Mouse (Mus musculus): ENCODE measurements at regions not wholly inside any gene's neighbourhood (a gene's known extent, or its start where the extent isn't known, plus 50 kb on each side); places are given as distances from the start of the nearest gene placed in this dataset.
"Not testable (repeated sequence)": the region's sequence is repeated elsewhere in the genome, so short reads cannot be mapped to it uniquely, and the experiment has no call there.

DNA sequence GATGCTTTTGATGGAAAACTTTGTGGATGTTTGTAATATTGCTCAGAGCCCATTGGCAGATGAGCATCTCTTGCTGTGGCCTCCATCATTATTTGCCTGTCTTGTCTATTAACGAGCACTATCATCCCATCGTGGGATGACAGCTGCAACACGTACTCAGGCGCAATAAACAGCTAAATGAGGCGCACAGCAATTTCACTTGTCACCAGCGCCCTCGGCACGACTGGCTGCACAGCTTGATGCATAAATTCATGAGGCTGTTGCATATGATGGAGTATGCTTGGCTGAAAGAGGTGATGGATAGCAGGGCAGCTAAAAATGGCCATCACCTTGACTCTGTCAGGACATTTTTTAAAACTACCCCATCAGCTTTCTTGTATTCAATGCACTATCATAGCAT is 853.1 kb upstream of the Pou3f2 start:
- Histone ChIP-seq H3K4me3 (ENCODE audit: low read depth, low read length) (no peak overlapping the region), H3K4me2 (ENCODE audit: low read depth) (no peak overlapping the region), H3K27me3 (ENCODE audit: insufficient read depth, low read length) (no peaks in the 10 kb centered on the region), H3K36me3 (ENCODE audit: insufficient read depth) (no peaks in the 10 kb centered on the region), H3K27ac (ENCODE audit: low read depth, low read length) (no peak overlapping the region), H3K9me3 (ENCODE audit: low read length) (no peaks in the 10 kb centered on the region), H3K9ac (no peak overlapping the region), H3K4me1 (ENCODE audit: insufficient read depth) (no peaks in the 10 kb centered on the region)
- WGBS = 13% methylated on average over 8 of the region's 8 CpGs
- DNase-seq (peak; percentile 13), ATAC-seq (peak; percentile 51; the same call in 1 of the 2 replicates)
- no peak for TF ChIP-seq CTCF (IDR thresholded peaks at IDR 0.05; ENCODE audit: low read depth)

DNA sequence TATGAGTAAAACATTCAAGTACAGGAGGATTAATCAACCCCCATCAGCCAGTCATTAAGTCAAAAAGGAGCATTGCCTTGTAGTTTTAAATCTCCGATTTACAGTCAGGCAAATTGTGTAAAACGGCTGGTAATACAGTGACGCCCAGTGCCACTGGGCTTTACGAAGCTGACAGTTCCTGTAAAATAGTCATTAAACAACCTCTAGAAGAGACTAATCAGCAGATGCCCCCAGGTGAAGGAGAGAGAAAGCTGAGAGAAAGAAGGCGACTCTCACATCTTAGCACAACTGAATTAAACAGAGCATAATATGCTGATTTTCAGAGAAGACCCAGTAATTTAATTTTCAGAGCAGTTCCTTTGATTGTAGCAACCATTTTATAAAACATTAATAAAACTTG is 850.3 kb upstream of the Pou3f2 start:
- H3K9me3 ChIP-seq (ENCODE audit: low read length) = no peaks in the 10 kb centered on the region
- H3K36me3 ChIP-seq (ENCODE audit: insufficient read depth) = no peaks in the 10 kb centered on the region
- no peak overlapping the region for H3K4me2 ChIP-seq (ENCODE audit: low read depth)
- no peak for TF ChIP-seq CTCF (IDR thresholded peaks at IDR 0.05; ENCODE audit: low read depth)
- no peak overlapping the region for H3K4me3 ChIP-seq (ENCODE audit: low read depth, low read length)
- no peak overlapping the region for H3K27ac ChIP-seq (ENCODE audit: low read depth, low read length)
- DNase-seq (no peak), ATAC-seq (no peak)
- no peaks in the 10 kb centered on the region for H3K27me3 ChIP-seq (ENCODE audit: insufficient read depth, low read length)
- H3K4me1 ChIP-seq (ENCODE audit: insufficient read depth) = no peaks in the 10 kb centered on the region
- no peak overlapping the region for H3K9ac ChIP-seq
- WGBS = 61% methylated on average over 5 of the region's 5 CpGs

DNA sequence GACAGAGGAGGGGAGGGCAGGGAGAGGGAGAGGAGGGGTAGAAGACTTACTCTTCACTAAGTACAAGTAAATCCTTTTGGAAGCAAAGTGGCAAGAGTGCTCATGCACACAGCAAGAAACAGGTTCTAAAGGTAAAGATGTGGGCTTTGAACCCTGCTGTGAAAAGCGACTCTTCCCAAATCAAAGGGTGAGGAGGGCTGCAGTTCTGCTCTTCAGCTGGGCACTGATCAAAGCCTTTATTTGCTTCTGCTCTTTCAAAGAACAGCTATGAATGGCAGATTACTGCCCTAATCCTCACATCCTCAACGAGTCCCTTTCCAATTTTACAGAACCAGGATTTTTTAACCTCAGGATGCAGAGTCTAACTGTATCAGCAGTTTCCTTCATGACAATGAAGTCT is 812.5 kb upstream of the Pou3f2 start:
- Histone ChIP-seq H3K4me1 (ENCODE audit: insufficient read depth) (no peaks in the 10 kb centered on the region), H3K9me3 (ENCODE audit: low read length) (no peaks in the 10 kb centered on the region), H3K9ac (no peak overlapping the region), H3K4me3 (ENCODE audit: low read depth, low read length) (no peak overlapping the region), H3K36me3 (ENCODE audit: insufficient read depth) (no peaks in the 10 kb centered on the region), H3K27me3 (ENCODE audit: insufficient read depth, low read length) (no peaks in the 10 kb centered on the region), H3K27ac (ENCODE audit: low read depth, low read length) (no peak overlapping the region), H3K4me2 (ENCODE audit: low read depth) (no peak overlapping the region)
- no peak for ATAC-seq
- TF ChIP-seq CTCF (IDR thresholded peaks at IDR 0.05; ENCODE audit: low read depth) = no peak
- no peak for DNase-seq
- 8% methylated on average over 2 of the region's 2 CpGs for WGBS

DNA sequence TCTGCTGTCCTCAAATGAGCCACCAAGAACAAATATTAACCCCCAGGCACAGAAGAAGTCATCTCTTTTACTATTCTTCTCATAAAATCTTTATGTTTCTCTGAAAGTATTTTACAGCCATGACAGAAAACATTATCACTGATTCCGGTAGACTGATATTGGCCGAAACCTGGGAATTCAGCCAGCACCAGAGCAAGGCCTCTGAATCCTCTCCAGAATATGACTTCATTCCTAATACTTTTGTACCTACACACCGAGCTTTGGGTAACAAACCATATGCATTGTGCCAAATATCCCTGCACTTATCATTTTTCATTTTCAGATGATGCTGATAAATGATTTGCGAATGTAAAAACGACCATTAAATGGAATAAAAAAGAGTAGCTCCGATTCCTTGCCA is 791.9 kb upstream of the Pou3f2 start:
- Histone ChIP-seq H3K36me3 (ENCODE audit: insufficient read depth) (no peaks in the 10 kb centered on the region), H3K4me2 (ENCODE audit: low read depth) (no peak overlapping the region), H3K9me3 (ENCODE audit: low read length) (no peaks in the 10 kb centered on the region), H3K4me1 (ENCODE audit: insufficient read depth) (0 out of 2 replicates have a peak, but pooled peaks cover 3% of the 10 kb centered on the region), H3K4me3 (ENCODE audit: low read depth, low read length) (no peak overlapping the region), H3K9ac (no peak overlapping the region), H3K27me3 (ENCODE audit: insufficient read depth, low read length) (no peaks in the 10 kb centered on the region), H3K27ac (ENCODE audit: low read depth, low read length) (no peak overlapping the region)
- 37% methylated on average over 6 of the region's 6 CpGs for WGBS
- no peak for TF ChIP-seq CTCF (IDR thresholded peaks at IDR 0.05; ENCODE audit: low read depth)
- ATAC-seq (no peak), DNase-seq (no peak)

DNA sequence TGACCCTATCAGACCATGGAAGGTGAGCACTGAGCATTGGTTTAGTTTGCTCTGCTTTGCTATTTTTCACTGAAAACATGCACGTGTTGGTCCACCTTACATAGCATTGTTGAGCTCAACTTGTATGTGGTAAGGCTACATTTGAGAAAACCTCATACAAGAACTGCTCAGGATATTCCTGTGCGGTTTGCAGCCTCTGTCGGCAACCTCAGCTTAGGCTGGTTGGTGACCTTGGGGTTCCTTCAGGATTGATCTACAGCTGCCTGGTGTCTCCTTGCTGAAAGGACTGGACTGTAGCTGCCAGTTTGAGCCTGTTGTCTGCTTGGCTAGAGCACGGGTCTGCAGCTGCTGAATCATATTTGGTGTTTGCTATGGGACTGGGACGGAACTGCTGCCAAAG is 787.0 kb upstream of the Pou3f2 start:
- Histone ChIP-seq H3K4me2 (ENCODE audit: low read depth) (no peak overlapping the region), H3K27me3 (ENCODE audit: insufficient read depth, low read length) (no peaks in the 10 kb centered on the region), H3K27ac (ENCODE audit: low read depth, low read length) (no peak overlapping the region), H3K36me3 (ENCODE audit: insufficient read depth) (no peaks in the 10 kb centered on the region), H3K4me1 (ENCODE audit: insufficient read depth) (no peaks in the 10 kb centered on the region), H3K9me3 (ENCODE audit: low read length) (no peaks in the 10 kb centered on the region), H3K9ac (no peak overlapping the region), H3K4me3 (ENCODE audit: low read depth, low read length) (no peak overlapping the region)
- TF ChIP-seq CTCF (IDR thresholded peaks at IDR 0.05; ENCODE audit: low read depth) = no peak
- no peak for ATAC-seq
- 82% methylated on average over 5 of the region's 5 CpGs for WGBS
- DNase-seq = no peak

DNA sequence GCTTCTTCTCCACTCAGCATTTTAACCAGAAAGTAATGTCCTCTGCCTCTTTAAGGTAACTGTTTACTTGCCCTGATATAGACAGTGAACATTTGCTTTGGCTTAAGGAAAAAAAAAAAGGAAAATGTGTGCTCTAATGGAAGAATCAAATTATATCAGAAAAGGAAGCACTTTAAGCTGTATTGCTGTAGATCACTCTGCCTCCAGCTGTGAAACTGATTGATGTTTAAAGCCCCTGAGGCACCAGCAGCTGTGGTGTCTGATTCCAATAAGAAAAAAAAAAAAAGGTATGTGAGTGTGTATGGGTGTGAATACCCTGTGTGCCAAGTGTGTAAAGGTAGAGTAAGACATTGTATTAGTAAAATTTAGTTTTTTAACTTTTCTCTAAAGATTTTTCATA is 783.8 kb upstream of the Pou3f2 start:
- no peak for TF ChIP-seq CTCF (IDR thresholded peaks at IDR 0.05; ENCODE audit: low read depth)
- no peak overlapping the region for H3K27ac ChIP-seq (ENCODE audit: low read depth, low read length)
- H3K4me2 ChIP-seq (ENCODE audit: low read depth) = no peak overlapping the region
- H3K9me3 ChIP-seq (ENCODE audit: low read length) = no peaks in the 10 kb centered on the region
- H3K27me3 ChIP-seq (ENCODE audit: insufficient read depth, low read length) = no peaks in the 10 kb centered on the region
- DNase-seq = no peak
- H3K9ac ChIP-seq = no peak overlapping the region
- no peak overlapping the region for H3K4me3 ChIP-seq (ENCODE audit: low read depth, low read length)
- no peak for ATAC-seq
- no peaks in the 10 kb centered on the region for H3K4me1 ChIP-seq (ENCODE audit: insufficient read depth)
- no peaks in the 10 kb centered on the region for H3K36me3 ChIP-seq (ENCODE audit: insufficient read depth)

DNA sequence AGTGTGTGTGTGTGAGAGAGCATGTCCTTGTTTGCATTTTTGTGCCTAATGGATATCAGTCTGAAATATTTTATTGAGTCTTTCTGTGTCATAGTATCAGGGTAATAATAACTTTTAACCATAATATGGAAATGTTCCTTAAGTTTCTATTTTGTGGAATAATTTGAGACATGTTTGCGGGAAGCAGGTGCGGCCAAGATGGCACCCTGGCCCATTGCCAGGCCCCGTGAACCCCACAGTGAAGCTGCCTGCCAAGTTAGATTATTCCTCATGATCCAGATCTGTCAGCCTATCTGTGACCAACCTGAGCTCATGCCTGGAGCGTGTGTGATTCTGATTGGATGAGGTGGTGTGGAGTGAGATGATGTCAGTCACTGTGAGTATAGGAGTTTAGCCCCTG is 772.2 kb upstream of the Pou3f2 start:
- Histone ChIP-seq H3K27ac (ENCODE audit: low read depth, low read length) (no peak overlapping the region), H3K4me3 (ENCODE audit: low read depth, low read length) (no peak overlapping the region), H3K9me3 (ENCODE audit: low read length) (0 out of 2 replicates have a peak, but pooled peaks cover 8% of the 10 kb centered on the region), H3K4me1 (ENCODE audit: insufficient read depth) (no peaks in the 10 kb centered on the region), H3K27me3 (ENCODE audit: insufficient read depth, low read length) (no peaks in the 10 kb centered on the region), H3K4me2 (ENCODE audit: low read depth) (no peak overlapping the region), H3K36me3 (ENCODE audit: insufficient read depth) (no peaks in the 10 kb centered on the region), H3K9ac (no peak overlapping the region)
- DNase-seq (no peak), ATAC-seq (no peak)
- 91% methylated on average over 4 of the region's 4 CpGs for WGBS
- no peak for TF ChIP-seq CTCF (IDR thresholded peaks at IDR 0.05; ENCODE audit: low read depth)

DNA sequence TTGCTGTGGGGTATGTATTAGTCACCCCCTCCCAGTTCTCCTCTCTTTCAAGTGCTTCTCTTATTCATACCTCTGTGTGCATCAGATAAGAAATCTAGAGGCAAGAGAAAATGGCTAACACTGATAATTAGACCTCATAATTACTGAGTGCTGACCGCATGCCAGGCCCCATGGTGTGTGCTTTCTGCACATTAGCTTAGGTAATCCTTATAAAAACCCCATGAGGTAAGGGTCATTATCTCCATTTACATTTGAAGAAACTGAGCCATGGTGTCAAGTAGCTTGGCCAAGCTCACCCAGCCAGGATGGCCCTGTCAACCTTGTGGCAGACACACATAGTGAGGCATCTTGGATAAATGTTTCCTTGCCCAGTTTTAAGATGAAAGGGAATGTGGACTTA is 746.8 kb upstream of the Pou3f2 start:
- TF ChIP-seq CTCF (IDR thresholded peaks at IDR 0.05; ENCODE audit: low read depth) = no peak
- H3K36me3 ChIP-seq (ENCODE audit: insufficient read depth) = no peaks in the 10 kb centered on the region
- H3K4me2 ChIP-seq (ENCODE audit: low read depth) = no peak overlapping the region
- no peaks in the 10 kb centered on the region for H3K4me1 ChIP-seq (ENCODE audit: insufficient read depth)
- no peaks in the 10 kb centered on the region for H3K27me3 ChIP-seq (ENCODE audit: insufficient read depth, low read length)
- WGBS = 16% methylated on average over 1 of the region's 1 CpGs
- H3K27ac ChIP-seq (ENCODE audit: low read depth, low read length) = no peak overlapping the region
- no peaks in the 10 kb centered on the region for H3K9me3 ChIP-seq (ENCODE audit: low read length)
- ATAC-seq (no peak), DNase-seq (no peak)
- no peak overlapping the region for H3K4me3 ChIP-seq (ENCODE audit: low read depth, low read length)
- H3K9ac ChIP-seq = no peak overlapping the region

DNA sequence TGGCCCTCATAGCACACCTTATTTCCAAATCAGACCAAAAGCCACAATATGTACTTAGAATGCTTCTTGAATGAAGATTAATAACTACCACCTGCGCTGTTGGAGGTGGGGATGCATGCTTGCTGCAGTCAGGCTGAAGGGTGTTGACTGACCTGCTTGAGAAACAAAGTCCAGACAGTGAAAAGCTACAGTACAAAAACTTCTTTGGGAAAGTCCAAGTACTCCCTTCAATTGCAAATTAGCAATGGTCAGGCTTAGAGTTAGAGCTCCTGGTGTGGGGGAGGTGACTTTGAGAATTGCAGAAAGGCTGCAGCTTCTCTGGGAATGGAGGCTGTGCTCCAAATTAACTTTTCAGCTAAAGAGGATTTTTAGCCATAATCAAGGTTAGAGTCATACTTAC is 706.6 kb upstream of the Pou3f2 start:
- H3K27me3 ChIP-seq (ENCODE audit: insufficient read depth, low read length); H3K9me3 ChIP-seq (ENCODE audit: low read length); ATAC-seq: not testable (repeated sequence)

More for the DNA sequence above, 706.6 kb upstream of the Pou3f2 start:
- not testable (repeated sequence) for H3K4me3 ChIP-seq (ENCODE audit: low read depth, low read length); H3K4me2 ChIP-seq (ENCODE audit: low read depth); H3K9ac ChIP-seq; DNase-seq; H3K4me1 ChIP-seq (ENCODE audit: insufficient read depth); H3K27ac ChIP-seq (ENCODE audit: low read depth, low read length); H3K36me3 ChIP-seq (ENCODE audit: insufficient read depth)
- 91% methylated on average over 1 of the region's 1 CpGs for WGBS

Data from forebrain, postnatal 0 days (tissue).